Mouse (Mus musculus): ENCODE data around the gene Naa50. TPM values are rescaled to one million over a fixed set of nuclear protein-coding genes. Genes with fewer than 3 reads are reported as not detected.

Naa50 gene
- total RNA-seq, 1 experiment: 72.5 TPM

GRCm38 (mm10) chr16:44212703-44213102 lies 73.1 kb downstream of the Naa50 start:
- H3K9ac ChIP-seq (ENCODE audit: insufficient read depth, low read depth, low read length, poor library complexity, severe bottlenecking): no peak overlapping the region
- no peak for TF ChIP-seq MAFK (IDR thresholded peaks at IDR 0.05; ENCODE audit: insufficient read depth, low read depth, low read length)
- TF ChIP-seq ZC3H11A (IDR thresholded peaks at IDR 0.05; ENCODE audit: borderline replicate concordance, low read depth, low read length): no peak
- no peak for TF ChIP-seq HCFC1 (IDR thresholded peaks at IDR 0.05; ENCODE audit: borderline replicate concordance, insufficient read depth, low read length)
- no peak for TF ChIP-seq ZNF384 (IDR thresholded peaks at IDR 0.05; ENCODE audit: low read depth, low read length)
- TF ChIP-seq CHD2 (IDR thresholded peaks at IDR 0.05; ENCODE audit: low read depth, low read length): no peak
- H3K4me1 ChIP-seq (ENCODE audit: control insufficient read depth in 2 of 2, insufficient read depth in 2 of 2, low read length in 2 of 2, poor library complexity in 1 of 2): no peaks in the 10 kb centered on the region
- H3K27ac ChIP-seq (ENCODE audit: insufficient read depth, low read depth, low read length, poor library complexity, severe bottlenecking): no peak overlapping the region
- H3K4me3 ChIP-seq (ENCODE audit: insufficient read depth in 1 of 2, low read depth in 1 of 2, low read length in 2 of 2, poor library complexity in 1 of 2, severe bottlenecking in 1 of 2): no peak overlapping the region
- no peaks in the 10 kb centered on the region for H3K9me3 ChIP-seq (ENCODE audit: control insufficient read depth, insufficient read depth, low read depth, low read length)
- H3K36me3 ChIP-seq (ENCODE audit: control insufficient read depth, insufficient read depth, low read length, poor library complexity, severe bottlenecking): peaks cover 4% of the 10 kb centered on the region; the same call in 1 of the 2 replicates
- DNase-seq (ENCODE audit: low read depth, low spot score): no peak
- in situ Hi-C loops (cut with MboI; ENCODE audit: low sequenced_read_pairs in 2 of 2, unreplicated experiment in 2 of 2): no loop called here

Other genes with a start within 250 kb of the Naa50 start
- gene Qtrt2, start 213.0 kb upstream of the Naa50 start, total RNA-seq (2012; rRNA removed): 57.7 and 63.4 TPM in 2 replicates
- gene Zdhhc23, start 160.0 kb upstream of the Naa50 start, total RNA-seq (2012; rRNA removed): 3.3 and 3.7 TPM in 2 replicates
- gene Gramd1c, start 76.5 kb upstream of the Naa50 start, total RNA-seq (2012; rRNA removed): 0.53 and 0.94 TPM in 2 replicates
- gene Atp6v1a, start 125 bp upstream of the Naa50 start, total RNA-seq (2012; rRNA removed): 67.9 and 82.8 TPM in 2 replicates
- 7.1 and 10.3 TPM in 2 replicates for gene Usf3, start 33.4 kb downstream of the Naa50 start, total RNA-seq (2012; rRNA removed)
- 0.16 and 0.40 TPM in 2 replicates for gene Sidt1, start 193.4 kb downstream of the Naa50 start, total RNA-seq (2012; rRNA removed)
- 15.3 and 24.0 TPM in 2 replicates for gene Spice1, start 207.3 kb downstream of the Naa50 start, total RNA-seq (2012; rRNA removed)

Measured in ES-E14 (cell line).